Mouse (Mus musculus): Measurements from ENCODE around the gene Hif1an.

DNA sequence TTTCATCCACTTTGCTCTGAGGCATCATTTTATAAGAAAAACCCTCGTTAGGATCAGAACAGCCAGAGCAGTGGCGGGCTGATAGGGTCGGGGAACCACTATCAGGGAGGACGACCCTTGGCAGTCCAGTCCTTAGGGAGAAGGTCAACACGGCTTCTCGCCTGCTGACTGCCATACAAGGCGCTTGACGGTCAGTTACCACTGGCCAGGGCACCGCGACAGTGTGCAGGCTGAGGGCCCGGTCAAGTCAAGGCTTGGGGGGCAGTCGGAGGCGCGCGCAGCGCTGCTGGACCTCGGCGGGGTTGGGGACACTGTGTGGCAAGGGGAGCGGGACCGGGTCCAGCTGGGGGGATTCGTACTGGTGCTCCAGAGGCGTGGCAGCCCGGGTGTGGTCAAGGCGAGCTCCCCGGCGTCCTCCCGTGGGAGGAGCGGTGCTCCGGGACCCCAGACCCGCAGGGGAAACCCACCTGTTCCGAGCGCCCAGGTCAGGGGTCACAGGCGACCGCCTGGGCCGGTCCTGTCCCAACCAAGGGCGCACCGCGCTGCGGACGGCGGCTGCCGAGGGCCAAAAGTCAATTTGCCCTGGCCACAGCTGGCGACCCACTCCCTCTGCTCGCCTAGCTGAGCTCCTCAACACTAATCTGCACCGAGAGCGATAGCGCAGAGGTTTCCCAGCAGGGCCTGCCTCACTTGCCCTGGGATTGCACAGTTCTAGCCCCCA is 17.2 kb upstream of the Hif1an start, which contains the start of gene Sec31b:
- TF ChIP-seq GATA1 (IDR thresholded peaks at IDR 0.05; ENCODE audit: low read length) (no peak), TAL1 (IDR thresholded peaks at IDR 0.05; ENCODE audit: low read length) (no peak)
